Mouse (Mus musculus): ENCODE data around the gene Zc3h7a.

- TF ChIP-seq POLR2A (IDR thresholded peaks at IDR 0.05; ENCODE audit: low read depth, low read length) (no peak), CTCF (conservative IDR thresholded peaks at IDR 0.05; ENCODE audit: insufficient read depth, insufficient read length, low read depth, low read length) (no peak)
Measured at GRCm38 (mm10) chr16:11217801-11218200, 41.6 kb upstream of the Zc3h7a start.
